Mouse (Mus musculus): Measurements from ENCODE around the gene Hpca.

DNA sequence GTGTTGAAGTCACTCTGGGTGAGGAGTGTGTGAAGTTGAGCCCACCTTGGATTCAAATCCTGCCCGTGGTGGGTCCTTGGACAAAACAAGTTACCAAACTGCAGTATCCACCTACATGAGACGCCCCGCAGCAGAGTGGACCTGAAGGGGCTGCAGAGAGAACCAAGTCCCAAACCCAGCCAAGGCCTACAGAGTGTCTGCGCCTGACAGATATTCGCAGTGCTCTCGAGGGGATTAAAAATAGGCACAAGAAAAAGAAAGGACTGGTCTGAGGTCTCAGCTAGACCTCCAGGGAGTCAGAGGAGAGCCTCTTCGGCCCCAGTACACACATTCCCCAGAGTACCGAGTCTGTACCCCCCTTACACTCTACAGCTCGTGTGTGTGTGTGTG, 14.3 kb upstream of the Hpca start:
- TF ChIP-seq CTCF (conservative IDR thresholded peaks at IDR 0.05; ENCODE audit: low read length): no peak
- TF ChIP-seq POU5F1 (IDR thresholded peaks at IDR 0.05; ENCODE audit: borderline replicate concordance, low read length): no peak
- TF ChIP-seq NANOG (IDR thresholded peaks at IDR 0.05; ENCODE audit: borderline replicate concordance, low read length): no peak

Data from E14TG2a.4 (cell line).